Mouse (Mus musculus) erythroblast, embryonic 14.5 days (primary cell): ENCODE results near the gene Nkx2-5.

ENCODE experiments used
- GATA1 ChIP-seq: IDR thresholded peaks from 2 replicates; pipeline ENCODE4 v1.6.1; 2012; ENCODE audit warnings: low read length, inconsistent platforms, mixed read lengths
- TAL1 ChIP-seq: IDR thresholded peaks from 3 replicates; pipeline ENCODE4 v1.6.1; 2012; ENCODE audit warnings: low read length, inconsistent platforms, mixed read lengths

- no peak for TF ChIP-seq GATA1
- TF ChIP-seq TAL1: no peak
Observed at GRCm38 (mm10) chr17:26842431-26843228, 2.2 kb downstream of the Nkx2-5 start.
